Mouse (Mus musculus) olfactory bulb, adult 2 months (tissue): ENCODE results near the gene Snx4.

Source experiments
- CTCF ChIP-seq: fragments of 200-500 bp; IDR thresholded peaks from 2 replicates; pipeline ENCODE4 v1.5.1; 2012; ENCODE audit warnings: low read depth, mild to moderate bottlenecking, low read length, moderate library complexity; ENCODE audit not compliant: insufficient read depth
- POLR2A ChIP-seq: fragments of 200-500 bp; IDR thresholded peaks from 2 replicates; pipeline ENCODE4 v1.6.1; 2012; ENCODE audit warnings: mild to moderate bottlenecking, low read depth, low read length, moderate library complexity; ENCODE audit not compliant: insufficient read depth

DNA sequence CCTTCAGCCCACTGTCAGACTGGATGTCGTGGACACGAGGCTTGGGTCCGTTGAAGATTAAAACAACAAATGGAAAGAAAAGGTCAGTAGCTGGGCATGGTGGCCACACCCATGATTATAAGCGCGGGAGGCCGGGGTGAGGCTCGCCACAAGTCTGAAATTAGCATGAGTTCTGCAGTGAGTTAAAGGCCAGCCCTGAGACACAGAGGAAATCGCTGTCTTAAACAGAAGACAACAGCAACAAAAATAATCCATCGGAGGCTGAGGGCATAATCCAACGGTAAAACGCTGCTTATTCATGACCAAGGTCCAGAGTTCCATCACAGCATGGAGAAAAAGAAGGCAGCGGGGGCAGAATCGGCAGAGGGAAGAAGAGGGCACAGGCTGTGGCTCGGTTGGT, 81.8 kb downstream of the Snx4 start:
- TF ChIP-seq POLR2A (no peak), CTCF (no peak)
